Mouse (Mus musculus): ENCODE data around the gene Gstp1.

GRCm38 (mm10) chr19:4042124-4042523 lies 4.3 kb upstream of the Gstp1 start:
- TF ChIP-seq MYOG (IDR thresholded peaks at IDR 0.05; ENCODE audit: control insufficient read depth, extremely low read depth, insufficient read length) = no peak
- TF ChIP-seq MAX (IDR thresholded peaks at IDR 0.05) = no peak
